Mouse (Mus musculus) frontal cortex, adult (tissue): Measurements from ENCODE around the gene Asap2.

Experiments
- ATAC-seq: cut with Nextera tagmentation; 2 replicates; pipeline ENCODE4 v1.9.2; 2017; ENCODE audit warnings: mild to moderate bottlenecking, moderate library complexity, mixed read lengths; ENCODE audit not compliant: low TSS enrichment

Gene Asap2

GRCm38 (mm10) chr12:21166884-21167575 is 176.8 kb downstream of the Asap2 start:
- ATAC-seq, result no peak

GRCm38 (mm10) chr12:21167741-21168140 is 177.5 kb downstream of the Asap2 start:
- ATAC-seq, result no peak

- ATAC-seq, result 0 out of 2 replicates have a peak, but pooled peaks have one; percentile 20
Measured at GRCm38 (mm10) chr12:21168149-21168548, 177.9 kb downstream of the Asap2 start.

- no peak for ATAC-seq
Measured at GRCm38 (mm10) chr12:21171776-21172490, 181.7 kb downstream of the Asap2 start.

- no peak for ATAC-seq
Measured at GRCm38 (mm10) chr12:21173847-21174412, 183.7 kb downstream of the Asap2 start.

- no peak for ATAC-seq
Measured at GRCm38 (mm10) chr12:21176399-21176798, 186.1 kb downstream of the Asap2 start.

- ATAC-seq, result no peak
Measured at GRCm38 (mm10) chr12:21177123-21177698, 187.0 kb downstream of the Asap2 start.

GRCm38 (mm10) chr12:21180091-21180490 is 189.8 kb downstream of the Asap2 start:
- no peak for ATAC-seq

- ATAC-seq, result no peak
Measured at GRCm38 (mm10) chr12:21182786-21183185, 192.5 kb downstream of the Asap2 start.

- ATAC-seq, result no peak
Measured at GRCm38 (mm10) chr12:21183321-21183720, 193.1 kb downstream of the Asap2 start.

- no peak for ATAC-seq
Measured at GRCm38 (mm10) chr12:21186145-21186544, 195.9 kb downstream of the Asap2 start.

GRCm38 (mm10) chr12:21188880-21189279 is 198.6 kb downstream of the Asap2 start:
- ATAC-seq, result 0 out of 2 replicates have a peak, but pooled peaks have one; percentile 10

GRCm38 (mm10) chr12:21191546-21191945 is 201.3 kb downstream of the Asap2 start:
- no peak for ATAC-seq

- no peak for ATAC-seq
Measured at GRCm38 (mm10) chr12:21195497-21195896, 205.2 kb downstream of the Asap2 start.

- no peak for ATAC-seq
Measured at GRCm38 (mm10) chr12:21196420-21196819, 206.2 kb downstream of the Asap2 start.

- ATAC-seq, result no peak
Measured at GRCm38 (mm10) chr12:21200613-21201012, 210.4 kb downstream of the Asap2 start.

- peak; percentile 53; the same call in 1 of the 2 replicates for ATAC-seq
Measured at GRCm38 (mm10) chr12:21201485-21202269, 211.4 kb downstream of the Asap2 start.

GRCm38 (mm10) chr12:21204701-21205312 is 214.5 kb downstream of the Asap2 start:
- ATAC-seq, result no peak

- no peak for ATAC-seq
Measured at GRCm38 (mm10) chr12:21205799-21206198, 215.5 kb downstream of the Asap2 start.

- no peak for ATAC-seq
Measured at GRCm38 (mm10) chr12:21207422-21207821, 217.2 kb downstream of the Asap2 start.

- ATAC-seq, result peak; percentile 25; the same call in 1 of the 2 replicates
Measured at GRCm38 (mm10) chr12:21208172-21208795, 218.0 kb downstream of the Asap2 start.
